ENCODE assay signal across 9 mouse cellular contexts in genomic region chr5:44048568-44049363, GRCm38 (mm10). TPM values are rescaled to one million over a fixed set of nuclear protein-coding genes. Genes with fewer than 3 reads are reported as not detected.
DNase-seq lines count a peak whose midpoint lies in the region; ATAC-seq and TF ChIP-seq lines count a peak whose summit lies in the region.
"Had no signal": no experiment of that assay in that cellular context is flagged by ENCODE, and none has a peak within 500 bp of the region (broad histone marks: within the 10 kb centered on the region; RNA-seq: fewer than 3 reads in every experiment).

No protein-coding gene starts in this region.

- TF ChIP-seq CTCF in liver, postnatal 0 days (IDR thresholded peaks at IDR 0.05; ENCODE audit: low read depth) = peak; percentile 76

- H3K36me3 ChIP-seq in forebrain, embryonic 13.5 days (ENCODE audit: poor library complexity, severe bottlenecking) = peaks cover 34% of the 10 kb centered on the region
- H3K36me3 ChIP-seq in forebrain, embryonic 10.5 days (replicated peaks) = peaks cover 71% of the 10 kb centered on the region
- no peaks in the 10 kb centered on the region for H3K36me3 ChIP-seq in liver, postnatal 0 days (replicated peaks; ENCODE audit: insufficient read depth, low read length)
- H3K36me3 ChIP-seq in liver, embryonic 12.5 days = no peaks in the 10 kb centered on the region
- H3K36me3 ChIP-seq in splenic B cell, adult 2 months (ENCODE audit: control insufficient read depth, insufficient read depth, low read length, poor library complexity, severe bottlenecking) = no peaks in the 10 kb centered on the region
- H3K36me3 ChIP-seq: limb, embryonic 15.5 days had no signal

- no peaks in the 10 kb centered on the region for H3K4me1 ChIP-seq in forebrain, embryonic 13.5 days
- peaks cover 9% of the 10 kb centered on the region for H3K4me1 ChIP-seq in forebrain, embryonic 10.5 days
- H3K4me1 ChIP-seq in liver, postnatal 0 days (ENCODE audit: insufficient read depth) = peaks cover 13% of the 10 kb centered on the region; the same call in 1 of the 2 replicates
- no peaks in the 10 kb centered on the region; the same call in 1 of the 2 replicates for H3K4me1 ChIP-seq in liver, embryonic 12.5 days
- H3K4me1 ChIP-seq: limb, embryonic 15.5 days had no signal

- WGBS in forebrain, embryonic 13.5 days = 48% methylated on average over 5 of the region's 5 CpGs
- WGBS in forebrain, embryonic 10.5 days = 60% methylated on average over 5 of the region's 5 CpGs
- whole genome bisulfite sequencing in liver, postnatal 0 days (ENCODE audit: insufficient replicate concordance) = 42% methylated on average over 5 of the region's 5 CpGs
- 35% methylated on average over 5 of the region's 5 CpGs for WGBS in liver, embryonic 12.5 days (ENCODE audit: insufficient replicate concordance)
- 48% methylated on average over 5 of the region's 5 CpGs for WGBS in large intestine, adult 2 months

- H3K27me3 ChIP-seq in forebrain, embryonic 13.5 days = no peaks in the 10 kb centered on the region
- H3K27me3 ChIP-seq in forebrain, embryonic 10.5 days (ENCODE audit: poor library complexity, severe bottlenecking) = no peaks in the 10 kb centered on the region
- no peaks in the 10 kb centered on the region for H3K27me3 ChIP-seq in liver, postnatal 0 days (ENCODE audit: insufficient read depth, low read length)
- H3K27me3 ChIP-seq in liver, embryonic 12.5 days (replicated peaks) = no peaks in the 10 kb centered on the region
- H3K27me3 ChIP-seq in splenic B cell, adult 2 months (ENCODE audit: control insufficient read depth, insufficient read depth, low read length, poor library complexity, severe bottlenecking) = no peaks in the 10 kb centered on the region
- H3K27me3 ChIP-seq: limb, embryonic 15.5 days had no signal

- H3K9me3 ChIP-seq in forebrain, embryonic 13.5 days (replicated peaks) = no peaks in the 10 kb centered on the region
- no peaks in the 10 kb centered on the region for H3K9me3 ChIP-seq in forebrain, embryonic 10.5 days
- H3K9me3 ChIP-seq in liver, postnatal 0 days (ENCODE audit: low read length) = no peaks in the 10 kb centered on the region
- no peaks in the 10 kb centered on the region for H3K9me3 ChIP-seq in liver, embryonic 12.5 days (replicated peaks)
- H3K9me3 ChIP-seq: limb, embryonic 15.5 days had no signal

- peak; percentile 58 for ATAC-seq in forebrain, embryonic 13.5 days
- ATAC-seq in liver, postnatal 0 days = no peak
- no peak for ATAC-seq in liver, embryonic 12.5 days
- ATAC-seq in erythroblast, adult 5-6 weeks (replicated peaks; ENCODE audit: low FRiP score, poor library complexity, severe bottlenecking) = no peak

- no peak overlapping the region for H3K4me2 ChIP-seq in forebrain, embryonic 13.5 days
- H3K4me2 ChIP-seq in liver, postnatal 0 days (ENCODE audit: low read depth, low read length) = no peak overlapping the region
- no peak overlapping the region for H3K4me2 ChIP-seq in liver, embryonic 12.5 days
- H3K4me2 ChIP-seq: limb, embryonic 15.5 days had no signal

- TF ChIP-seq EP300 in liver, postnatal 0 days (IDR thresholded peaks at IDR 0.05; ENCODE audit: low read depth) = no peak

- DNase-seq in forebrain, embryonic 10.5 days (ENCODE audit: extremely low spot score, low spot score) = no peak
- no peak for DNase-seq in liver, postnatal 0 days
- peak; percentile 24 for DNase-seq in cerebellum, adult 9-11 months
- DNase-seq in large intestine, adult 2 months (ENCODE audit: low read depth, low spot score) = peak; percentile 18
- DNase-seq in splenic B cell, adult 2 months (ENCODE audit: low read depth, low spot score) = peak; percentile 64

- no peak overlapping the region for H3K27ac ChIP-seq in forebrain, embryonic 13.5 days
- no peak overlapping the region for H3K27ac ChIP-seq in forebrain, embryonic 10.5 days
- H3K27ac ChIP-seq in liver, postnatal 0 days (ENCODE audit: low read depth) = no peak overlapping the region
- H3K27ac ChIP-seq in liver, embryonic 12.5 days = no peak overlapping the region
- H3K27ac ChIP-seq: limb, embryonic 15.5 days had no signal

- no peak overlapping the region for H3K4me3 ChIP-seq in forebrain, embryonic 13.5 days
- H3K4me3 ChIP-seq in forebrain, embryonic 10.5 days = no peak overlapping the region
- H3K4me3 ChIP-seq in liver, postnatal 0 days (ENCODE audit: low read depth, low read length) = no peak overlapping the region
- H3K4me3 ChIP-seq in liver, embryonic 12.5 days = no peak overlapping the region
- H3K4me3 ChIP-seq: limb, embryonic 15.5 days had no signal

- no peak overlapping the region for H3K9ac ChIP-seq in forebrain, embryonic 13.5 days
- no peak overlapping the region for H3K9ac ChIP-seq in liver, postnatal 0 days (replicated peaks)
- no peak overlapping the region for H3K9ac ChIP-seq in liver, embryonic 12.5 days
- H3K9ac ChIP-seq: limb, embryonic 15.5 days had no signal

RNA-seq across cellular contexts. Expression of gene Prom1, which starts 53.1 kb away (rescaled TPM):
- 66.6 and 74.5 TPM in 2 replicates for polyA plus RNA-seq in forebrain, embryonic 13.5 days (2015; fragmentation: Nextera tagmentation; extraction: Ambion mirVana)
- polyA plus RNA-seq in forebrain, embryonic 10.5 days (2016; fragmentation: Nextera tagmentation; extraction: Ambion mirVana) = 130 and 147 TPM in 2 replicates
- 9.4 and 9.7 TPM in 2 replicates for polyA plus RNA-seq in liver, postnatal 0 days (2015; fragmentation: Nextera tagmentation; extraction: Ambion mirVana)
- polyA plus RNA-seq in liver, embryonic 12.5 days (2016; fragmentation: Nextera tagmentation; extraction: Ambion mirVana) = 11.9 and 13.0 TPM in 2 replicates
- 20.4 and 23.0 TPM in 2 replicates for polyA plus RNA-seq in large intestine, adult 2 months (2012; rRNA removed)
- 13.8 and 31.6 TPM in 2 replicates for total RNA-seq in erythroblast, adult 5-6 weeks (2015; ENCODE audit: low replicate concordance)
- 14.1 and 16.7 TPM in 2 replicates for total RNA-seq in erythroblast, adult 5-6 weeks (2017; ENCODE audit: low replicate concordance)

Comparison
In these comparisons a context has a peak if more than half of its experiments do, and no peak if none do; other contexts are left out.
1. DNase-seq: peak in cerebellum, adult 9-11 months (single experiment), large intestine, adult 2 months (single experiment) and splenic B cell, adult 2 months (single experiment); none in forebrain, embryonic 10.5 days (single experiment) and liver, postnatal 0 days (single experiment).